Mouse (Mus musculus): ENCODE measurements at regions not wholly inside any gene's neighbourhood (a gene's known extent, or its start where the extent isn't known, plus 50 kb on each side); places are given as distances from the start of the nearest gene placed in this dataset.

DNA sequence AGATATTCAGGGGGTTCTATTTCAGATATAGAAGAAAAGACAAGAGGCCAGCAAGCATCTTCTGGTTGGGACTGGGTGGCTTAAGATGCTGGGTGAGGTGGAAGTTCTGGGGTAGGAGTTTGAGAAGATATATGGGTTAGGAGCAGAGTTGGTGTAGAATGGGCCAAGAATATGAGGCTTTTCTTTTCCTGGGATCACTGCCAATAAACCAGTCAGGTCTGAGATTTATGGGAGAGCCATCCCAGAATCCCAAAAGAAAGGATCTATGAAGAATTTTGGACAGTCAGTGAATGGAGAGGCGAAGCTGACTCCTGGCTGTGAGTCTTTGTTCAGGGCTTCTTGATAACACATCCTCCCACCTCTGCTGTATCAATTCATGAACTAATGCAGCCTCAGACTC, 192.0 kb upstream of the Klf4 start:
- DNase-seq = no peak

GRCm38 (mm10) chr4:55723124-55723523, 190.9 kb upstream of the Klf4 start:
- no peak for DNase-seq

GRCm38 (mm10) chr4:55722388-55722787, 190.1 kb upstream of the Klf4 start:
- no peak for DNase-seq

- no peak for DNase-seq
Observed at GRCm38 (mm10) chr4:55721834-55722233, 189.6 kb upstream of the Klf4 start.

- no peak for DNase-seq
Observed at GRCm38 (mm10) chr4:55718438-55718837, 186.2 kb upstream of the Klf4 start.

- no peak for DNase-seq
Observed at GRCm38 (mm10) chr4:55716161-55716651, 183.9 kb upstream of the Klf4 start.

- DNase-seq = no peak
Observed at GRCm38 (mm10) chr4:55711500-55712341, 179.5 kb upstream of the Klf4 start.

GRCm38 (mm10) chr4:55710476-55710875, 178.2 kb upstream of the Klf4 start:
- DNase-seq = no peak

DNA sequence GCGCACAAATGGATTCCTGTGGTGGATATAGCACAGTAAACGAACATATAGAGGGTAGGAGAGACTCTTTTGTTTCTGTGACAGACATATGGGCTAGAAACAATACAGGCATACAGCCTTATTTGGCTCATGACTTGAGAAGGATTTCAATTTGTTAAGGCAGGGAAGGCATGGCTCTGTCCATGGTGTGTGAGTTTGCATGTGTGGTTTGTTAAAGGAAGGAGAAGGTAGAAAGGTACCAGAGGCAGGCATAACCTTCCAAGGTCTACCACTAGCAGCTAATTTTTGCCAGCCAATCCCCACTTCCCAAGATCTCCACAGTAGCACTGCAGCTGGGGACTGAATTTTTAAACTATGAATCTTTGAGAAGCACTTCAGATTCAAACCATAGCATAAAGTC, 176.5 kb upstream of the Klf4 start:
- no peak for DNase-seq

DNA sequence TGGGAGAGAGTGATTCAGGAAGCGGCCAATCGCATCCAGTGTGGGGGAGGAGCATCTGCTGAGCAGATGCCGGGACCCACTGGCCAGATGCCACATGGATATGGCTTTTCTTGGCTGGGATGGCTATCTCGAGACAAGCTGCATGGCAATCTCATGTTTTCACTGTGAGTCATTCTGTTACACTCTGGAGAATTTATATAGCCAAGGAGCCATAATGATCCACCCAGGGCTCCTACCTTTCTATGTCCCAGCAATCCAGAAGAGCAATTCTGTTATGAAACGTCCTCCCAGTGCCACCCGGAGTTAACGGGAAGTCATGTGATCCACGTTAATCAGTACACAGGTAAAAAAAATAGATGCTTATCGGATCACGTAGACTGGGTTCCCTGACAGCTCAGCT, 175.7 kb upstream of the Klf4 start:
- DNase-seq = no peak

- DNase-seq = no peak
Observed at GRCm38 (mm10) chr4:55704921-55705320, 172.7 kb upstream of the Klf4 start.

DNA sequence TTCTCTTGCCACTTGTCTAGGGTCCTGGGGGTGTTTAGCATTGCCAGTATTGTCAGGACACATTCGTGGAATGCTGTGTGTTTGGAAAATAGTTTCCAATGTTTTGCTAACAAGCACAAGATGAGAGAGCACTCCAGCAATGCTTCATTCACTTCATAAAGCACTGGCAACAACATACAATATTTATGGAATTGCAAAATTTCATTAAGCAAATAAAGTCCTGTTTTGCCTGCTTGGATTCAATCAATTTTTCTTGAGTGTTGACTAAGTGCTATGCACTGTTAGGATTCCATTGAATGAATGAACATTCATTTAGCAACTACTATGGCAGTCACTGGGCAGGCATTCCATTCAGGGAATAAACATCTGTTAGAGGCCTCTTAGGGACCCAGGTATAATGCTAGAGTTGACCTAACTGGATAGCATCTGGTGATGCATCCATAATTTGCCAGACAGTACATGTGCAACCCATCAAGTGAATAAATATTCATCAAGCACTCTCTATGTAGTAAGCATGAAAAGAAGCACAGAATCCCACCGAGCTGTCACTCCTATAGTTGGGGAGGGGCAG, 171.2 kb upstream of the Klf4 start:
- no peak for DNase-seq

DNA sequence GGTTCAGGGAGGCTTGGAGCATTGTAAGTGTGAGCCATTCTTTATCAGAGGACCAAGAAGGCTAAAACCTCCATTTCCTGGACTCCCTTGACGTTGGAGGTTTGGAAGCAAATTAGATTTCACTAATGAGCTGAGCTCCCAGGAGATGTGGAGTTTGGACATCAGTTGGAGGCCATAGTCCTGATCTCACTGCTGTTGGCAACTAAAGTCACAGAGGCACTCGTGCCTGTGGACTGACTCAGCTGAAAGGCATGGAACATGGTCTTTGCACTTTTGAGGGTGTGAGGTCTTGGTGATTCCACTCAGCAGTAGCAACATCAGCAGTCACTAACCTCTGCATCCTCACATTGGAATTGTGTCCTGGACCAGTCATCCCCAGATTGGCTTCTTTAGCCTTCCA, 169.1 kb upstream of the Klf4 start:
- no peak for DNase-seq

DNA sequence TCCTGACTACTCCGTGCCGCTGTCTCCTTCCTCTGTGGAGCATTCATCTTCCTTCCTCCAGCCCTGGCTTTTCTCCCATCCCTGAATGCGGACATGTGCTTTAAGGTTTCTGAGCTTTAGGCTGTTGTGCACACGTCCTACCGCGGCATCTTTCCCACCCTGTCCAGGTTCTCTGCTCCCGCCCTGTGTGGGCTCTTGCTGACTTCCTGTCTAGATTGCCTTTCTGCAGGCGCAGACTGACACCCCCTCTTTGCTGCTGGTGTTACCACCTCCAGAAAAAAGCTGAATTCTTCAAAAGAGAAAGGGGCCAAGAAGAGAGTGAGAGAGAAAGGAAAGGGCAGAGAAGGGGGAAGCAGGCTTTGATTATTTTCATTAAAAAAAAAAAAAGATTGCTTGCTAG, 167.7 kb upstream of the Klf4 start:
- DNase-seq = no peak

GRCm38 (mm10) chr4:55699161-55699560, 166.9 kb upstream of the Klf4 start:
- no peak for DNase-seq

- DNase-seq = no peak
Observed at GRCm38 (mm10) chr4:55697108-55697507, 164.8 kb upstream of the Klf4 start.

DNA sequence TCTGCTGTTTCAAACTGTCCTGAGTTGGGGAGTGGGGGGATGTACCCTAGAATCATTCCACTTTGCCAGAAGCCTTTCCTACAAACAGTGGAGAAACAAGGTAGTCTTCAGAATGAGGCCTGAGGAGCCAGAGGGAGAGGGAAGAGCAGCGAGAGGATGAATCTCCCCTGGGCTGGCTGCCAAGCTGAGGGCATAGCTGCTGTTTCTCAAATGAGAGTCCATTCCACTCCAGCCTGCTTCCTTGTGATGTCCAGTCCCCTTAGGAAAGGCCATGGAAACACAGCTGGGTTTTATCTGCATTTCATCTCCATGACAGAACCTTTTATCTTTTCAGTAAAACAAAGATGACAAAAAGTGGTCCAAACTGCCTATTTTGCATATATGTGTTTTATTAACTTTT, 164.2 kb upstream of the Klf4 start:
- DNase-seq = no peak

GRCm38 (mm10) chr4:55695246-55695645, 163.0 kb upstream of the Klf4 start:
- DNase-seq = no peak

GRCm38 (mm10) chr4:55689479-55689878, 157.2 kb upstream of the Klf4 start:
- no peak for DNase-seq

GRCm38 (mm10) chr4:55686771-55687170, 154.5 kb upstream of the Klf4 start:
- no peak for DNase-seq

- no peak for DNase-seq
Observed at GRCm38 (mm10) chr4:55672288-55672687, 140.0 kb upstream of the Klf4 start.

- no peak for DNase-seq
Observed at GRCm38 (mm10) chr4:55670258-55670657, 138.0 kb upstream of the Klf4 start.

GRCm38 (mm10) chr4:55664822-55665221, 132.6 kb upstream of the Klf4 start:
- no peak for DNase-seq

DNA sequence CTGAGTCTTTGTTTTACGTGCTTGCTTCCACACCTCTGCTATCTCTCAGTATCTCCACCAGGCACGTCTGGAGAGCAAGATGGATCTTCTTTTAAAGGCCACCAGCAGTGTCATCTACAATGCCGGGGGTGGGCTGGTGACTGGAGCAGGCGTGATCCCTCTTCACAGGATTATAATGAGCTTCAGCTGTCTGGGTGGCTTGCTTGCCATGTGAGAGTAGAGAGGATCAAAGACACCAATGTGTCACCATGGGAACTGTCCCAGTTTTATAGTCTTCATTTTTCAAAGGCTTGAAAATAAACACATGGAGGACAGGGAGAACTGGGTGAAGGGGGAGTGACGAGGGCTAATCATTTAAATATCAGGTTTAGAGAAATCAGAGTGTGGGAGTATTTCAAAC, 131.6 kb upstream of the Klf4 start:
- no peak for DNase-seq

DNA sequence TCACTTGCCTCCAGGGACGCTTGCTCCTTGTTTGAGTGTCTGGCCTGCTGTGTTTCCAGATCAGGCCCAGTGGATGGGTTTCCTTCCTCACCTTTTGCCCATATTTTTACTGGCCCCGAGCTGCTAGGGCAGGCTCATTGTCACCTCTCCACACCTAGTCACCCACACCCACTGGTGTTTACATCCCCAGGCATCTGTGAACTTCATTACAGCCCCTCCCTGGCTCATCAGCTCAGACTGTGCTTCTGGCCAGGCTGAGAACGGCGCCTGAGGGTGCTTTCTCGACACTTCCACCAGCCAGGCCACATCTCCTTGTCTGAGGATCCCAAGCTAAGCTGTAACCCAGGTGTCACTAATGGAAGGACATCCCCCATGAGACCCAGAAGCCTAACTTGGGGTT, 129.8 kb upstream of the Klf4 start:
- no peak for DNase-seq

Measured in cerebellum, adult 8-10 months (tissue).